Mouse (Mus musculus): ENCODE measurements at regions not wholly inside any gene's neighbourhood (a gene's known extent, or its start where the extent isn't known, plus 50 kb on each side); places are given as distances from the start of the nearest gene placed in this dataset.

DNA sequence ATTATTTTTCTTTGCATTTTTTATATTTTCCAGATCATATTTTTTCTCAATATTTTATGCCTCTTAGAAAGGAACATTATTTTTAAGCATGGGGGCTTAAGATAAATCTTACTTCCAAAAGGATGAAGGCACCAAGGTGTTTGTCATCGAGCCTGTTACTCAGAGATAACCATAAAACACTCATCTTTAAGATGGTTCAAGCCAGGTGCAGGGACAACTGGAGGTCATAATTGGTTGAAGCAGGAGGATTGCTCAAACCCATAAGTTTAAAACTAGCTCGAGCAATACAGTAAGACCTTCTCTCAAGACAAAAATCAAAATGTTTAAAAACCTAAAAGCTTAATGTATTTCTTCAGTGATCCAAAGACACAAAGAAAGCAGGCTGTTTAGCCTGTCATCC, 92.6 kb upstream of the Rreb1 start:
- H3K27ac ChIP-seq, result no peak overlapping the region
- H3K9ac ChIP-seq, result no peak overlapping the region
- no peaks in the 10 kb centered on the region for H3K36me3 ChIP-seq
- no peak overlapping the region for H3K4me3 ChIP-seq (replicated peaks)
- no peaks in the 10 kb centered on the region for H3K27me3 ChIP-seq (replicated peaks)
- 70% methylated on average over 2 of the region's 2 CpGs for WGBS
- no peaks in the 10 kb centered on the region for H3K9me3 ChIP-seq
- no peak overlapping the region for H3K4me2 ChIP-seq (replicated peaks)
- no peak for ATAC-seq
- H3K4me1 ChIP-seq (replicated peaks), result no peaks in the 10 kb centered on the region

DNA sequence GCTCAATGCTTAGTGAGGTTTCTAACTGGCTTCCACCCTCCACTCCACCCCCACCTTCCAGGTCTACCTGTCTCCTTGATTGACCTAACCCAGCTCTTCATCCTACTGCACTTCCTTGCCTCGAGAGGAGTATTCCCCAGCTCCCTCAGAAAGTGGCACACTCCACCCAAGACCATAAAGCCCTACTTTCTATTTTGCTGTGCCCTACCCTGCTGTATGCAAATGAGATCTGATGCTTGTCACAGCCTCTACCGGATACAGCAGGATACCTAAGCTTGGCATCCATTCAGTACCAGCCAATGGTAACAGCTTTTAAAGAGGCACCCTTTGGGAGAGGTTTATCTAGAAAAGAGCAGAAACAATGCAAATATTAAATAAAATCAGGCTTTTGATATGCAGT, 92.1 kb upstream of the Rreb1 start:
- H3K27me3 ChIP-seq (replicated peaks), result no peaks in the 10 kb centered on the region
- no peak overlapping the region for H3K9ac ChIP-seq
- H3K27ac ChIP-seq, result no peak overlapping the region
- WGBS, result 49% methylated on average over 2 of the region's 2 CpGs
- ATAC-seq, result peak; percentile 59; the same call in 1 of the 2 replicates
- H3K4me1 ChIP-seq (replicated peaks), result no peaks in the 10 kb centered on the region
- no peak overlapping the region for H3K4me3 ChIP-seq (replicated peaks)
- H3K4me2 ChIP-seq (replicated peaks), result no peak overlapping the region
- H3K36me3 ChIP-seq, result no peaks in the 10 kb centered on the region
- no peaks in the 10 kb centered on the region for H3K9me3 ChIP-seq

DNA sequence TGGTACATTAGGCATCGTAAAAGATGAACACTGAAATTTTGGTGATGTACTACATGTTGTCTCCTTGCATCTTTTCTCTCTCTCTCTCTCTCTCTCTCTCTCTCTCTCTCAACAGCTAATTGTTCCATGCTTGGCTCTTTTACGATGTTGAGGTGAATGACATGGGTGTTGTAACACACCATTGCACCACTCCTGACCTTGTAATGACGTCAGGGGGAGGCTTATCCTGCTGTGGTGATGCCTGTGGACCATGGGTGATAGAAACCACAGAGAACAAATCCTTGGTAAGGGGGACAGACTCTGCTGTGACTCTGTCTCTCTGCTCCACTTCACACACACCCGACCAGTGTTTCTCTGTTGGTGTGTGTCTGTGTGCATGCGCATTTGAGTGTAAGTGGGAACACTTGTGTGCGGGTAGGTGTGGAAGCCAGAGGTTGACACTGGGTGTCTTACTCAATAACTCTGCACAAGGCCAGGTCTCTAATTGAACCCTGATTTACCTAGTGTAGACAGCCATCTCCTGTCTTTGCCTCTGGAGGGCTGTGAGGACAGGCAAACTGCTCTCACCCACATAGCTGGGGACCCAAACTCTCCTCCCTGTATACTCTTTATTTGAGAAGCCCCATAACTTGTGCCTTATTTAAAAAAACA, 88.9 kb upstream of the Rreb1 start:
- Histone ChIP-seq H3K27ac (no peak overlapping the region), H3K9ac (no peak overlapping the region), H3K4me2 (replicated peaks) (no peak overlapping the region), H3K4me1 (replicated peaks) (no peaks in the 10 kb centered on the region), H3K36me3 (no peaks in the 10 kb centered on the region), H3K4me3 (replicated peaks) (no peak overlapping the region), H3K9me3 (no peaks in the 10 kb centered on the region), H3K27me3 (replicated peaks) (no peaks in the 10 kb centered on the region)
- WGBS, result 81% methylated on average over 6 of the region's 6 CpGs
- ATAC-seq, result no peak

DNA sequence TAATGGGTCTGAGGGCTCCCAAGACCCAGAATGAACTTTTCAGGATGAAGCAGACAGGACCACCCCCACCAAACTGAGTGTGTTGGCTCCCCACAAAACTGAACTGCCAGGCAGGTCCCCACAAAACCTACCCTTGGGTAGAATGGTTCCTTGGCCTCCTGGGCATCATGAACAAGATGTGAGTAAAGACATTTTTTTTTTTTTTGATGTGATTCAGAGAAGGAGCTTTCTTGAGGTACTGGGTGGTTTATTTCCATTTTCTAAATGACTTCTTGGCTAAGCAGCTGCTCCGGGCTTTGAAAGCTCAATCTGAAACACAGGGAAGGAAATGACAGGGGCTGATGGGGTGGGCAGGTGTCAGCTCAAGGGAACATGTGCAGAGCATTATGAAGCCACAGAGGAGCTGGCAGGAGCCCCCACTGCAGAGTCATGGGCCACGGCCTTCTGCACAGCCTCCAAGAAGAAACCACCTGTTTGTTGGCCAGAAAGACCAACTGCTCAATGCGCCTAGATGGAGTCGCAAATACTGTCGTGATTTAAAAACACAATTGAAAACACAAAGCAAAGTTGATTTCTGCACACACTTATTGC, 86.2 kb upstream of the Rreb1 start:
- no peak overlapping the region for H3K4me3 ChIP-seq (replicated peaks)
- no peak overlapping the region for H3K9ac ChIP-seq
- no peak for ATAC-seq
- H3K27me3 ChIP-seq (replicated peaks), result no peaks in the 10 kb centered on the region
- H3K4me1 ChIP-seq (replicated peaks), result no peaks in the 10 kb centered on the region
- no peak overlapping the region for H3K4me2 ChIP-seq (replicated peaks)
- 84% methylated on average over 5 of the region's 5 CpGs for WGBS
- no peak overlapping the region for H3K27ac ChIP-seq
- no peaks in the 10 kb centered on the region for H3K9me3 ChIP-seq
- H3K36me3 ChIP-seq, result no peaks in the 10 kb centered on the region

DNA sequence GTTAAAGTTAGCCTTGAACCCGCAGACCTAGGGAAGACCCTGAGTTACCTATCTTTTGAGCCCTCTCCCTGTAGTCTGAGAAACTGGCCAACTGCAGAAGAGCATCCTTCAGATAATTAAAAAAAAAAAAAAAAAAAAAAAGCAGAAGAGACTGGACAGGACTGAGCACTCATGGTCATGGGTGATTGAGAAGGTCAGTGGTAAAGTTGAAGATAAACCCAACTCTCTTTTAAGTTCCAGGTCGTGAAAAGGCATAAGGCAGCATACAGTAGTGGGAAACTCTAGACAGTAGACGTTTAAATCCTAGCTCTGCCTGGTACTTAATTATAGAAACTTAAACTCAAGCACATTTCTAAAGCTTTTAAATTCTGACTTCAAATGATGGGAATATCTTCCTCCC, 84.6 kb upstream of the Rreb1 start:
- Histone ChIP-seq H3K27me3 (replicated peaks) (no peaks in the 10 kb centered on the region), H3K4me3 (replicated peaks) (no peak overlapping the region), H3K36me3 (no peaks in the 10 kb centered on the region), H3K4me1 (replicated peaks) (no peaks in the 10 kb centered on the region), H3K4me2 (replicated peaks) (no peak overlapping the region), H3K9me3 (no peaks in the 10 kb centered on the region), H3K9ac (no peak overlapping the region), H3K27ac (no peak overlapping the region)
- 86% methylated on average over 3 of the region's 3 CpGs for WGBS
- no peak for ATAC-seq

DNA sequence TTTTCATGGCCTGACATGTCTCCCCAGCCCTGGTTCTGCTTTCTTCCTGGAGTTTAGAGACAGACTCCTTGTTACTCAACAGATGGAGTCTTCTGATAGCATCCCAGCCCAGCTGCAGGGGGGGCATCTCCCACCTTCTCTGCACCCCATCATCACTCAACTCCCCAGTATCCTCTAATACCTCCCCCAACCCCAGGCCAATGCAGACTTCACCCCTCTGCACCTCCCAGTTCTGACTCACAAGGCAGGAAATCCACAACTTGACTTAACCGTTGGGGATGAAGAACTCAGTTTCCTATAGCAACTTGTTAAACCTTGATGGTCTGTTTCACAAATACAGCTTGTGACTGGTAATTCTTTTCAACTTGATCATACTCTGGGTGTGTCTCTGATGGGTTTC, 73.7 kb upstream of the Rreb1 start:
- WGBS, result 63% methylated on average over 1 of the region's 1 CpGs
- Histone ChIP-seq H3K27ac (no peak overlapping the region), H3K9me3 (no peaks in the 10 kb centered on the region), H3K9ac (no peak overlapping the region), H3K36me3 (no peaks in the 10 kb centered on the region), H3K4me1 (replicated peaks) (no peaks in the 10 kb centered on the region), H3K4me2 (replicated peaks) (no peak overlapping the region), H3K4me3 (replicated peaks) (no peak overlapping the region), H3K27me3 (replicated peaks) (no peaks in the 10 kb centered on the region)
- no peak for ATAC-seq

DNA sequence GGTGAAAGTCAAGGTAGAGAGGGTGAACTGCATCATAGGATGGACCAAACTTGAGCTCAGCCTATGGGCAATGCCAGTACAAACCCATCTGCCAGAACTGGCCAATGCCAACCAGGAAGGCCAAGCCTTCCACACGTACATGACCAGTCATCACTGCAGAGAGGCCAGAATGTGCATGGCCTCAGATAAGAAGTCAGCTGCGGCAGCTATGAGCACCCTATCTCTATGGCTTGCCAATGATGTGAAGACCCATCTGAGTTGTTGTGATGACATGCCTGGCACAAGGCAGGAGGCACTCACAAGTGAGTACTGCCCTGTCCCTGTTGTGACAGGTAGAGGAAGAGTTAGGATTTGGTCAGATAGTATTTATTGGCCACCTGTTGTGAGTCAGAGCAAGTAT, 72.7 kb upstream of the Rreb1 start:
- Histone ChIP-seq H3K4me2 (replicated peaks) (no peak overlapping the region), H3K36me3 (no peaks in the 10 kb centered on the region), H3K9ac (no peak overlapping the region), H3K4me3 (replicated peaks) (no peak overlapping the region), H3K27ac (no peak overlapping the region; the same call in 1 of the 2 replicates), H3K9me3 (no peaks in the 10 kb centered on the region), H3K27me3 (replicated peaks) (no peaks in the 10 kb centered on the region), H3K4me1 (replicated peaks) (no peaks in the 10 kb centered on the region)
- WGBS, result 73% methylated on average over 2 of the region's 2 CpGs
- ATAC-seq, result no peak

DNA sequence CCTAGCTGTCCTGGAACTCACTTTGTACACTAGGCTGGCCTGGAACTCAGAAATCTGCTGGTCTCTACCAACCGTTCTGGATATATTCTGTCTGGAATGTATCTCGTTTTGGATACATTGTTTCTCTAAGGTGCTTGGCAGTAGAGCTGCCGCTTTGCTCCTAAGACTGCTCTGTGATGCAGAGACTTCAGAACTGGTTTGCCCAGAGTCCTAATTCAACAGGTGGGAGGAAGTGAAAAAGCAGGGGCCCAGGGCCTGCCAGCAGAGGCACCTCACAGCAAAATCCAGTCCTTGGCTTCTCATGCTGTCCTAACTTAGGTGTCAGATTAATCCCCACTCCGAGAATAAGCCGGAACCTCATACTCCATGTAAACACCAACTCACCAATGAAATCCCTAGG, 67.3 kb upstream of the Rreb1 start:
- H3K4me3 ChIP-seq (replicated peaks), result no peak overlapping the region
- no peaks in the 10 kb centered on the region for H3K36me3 ChIP-seq
- no peak overlapping the region for H3K9ac ChIP-seq
- no peak for ATAC-seq
- H3K4me2 ChIP-seq (replicated peaks), result no peak overlapping the region
- H3K4me1 ChIP-seq (replicated peaks), result peaks cover 10% of the 10 kb centered on the region; the same call in 1 of the 2 replicates
- no peaks in the 10 kb centered on the region for H3K27me3 ChIP-seq (replicated peaks)
- no peaks in the 10 kb centered on the region for H3K9me3 ChIP-seq
- H3K27ac ChIP-seq, result no peak overlapping the region
- 74% methylated on average over 5 of the region's 5 CpGs for WGBS

DNA sequence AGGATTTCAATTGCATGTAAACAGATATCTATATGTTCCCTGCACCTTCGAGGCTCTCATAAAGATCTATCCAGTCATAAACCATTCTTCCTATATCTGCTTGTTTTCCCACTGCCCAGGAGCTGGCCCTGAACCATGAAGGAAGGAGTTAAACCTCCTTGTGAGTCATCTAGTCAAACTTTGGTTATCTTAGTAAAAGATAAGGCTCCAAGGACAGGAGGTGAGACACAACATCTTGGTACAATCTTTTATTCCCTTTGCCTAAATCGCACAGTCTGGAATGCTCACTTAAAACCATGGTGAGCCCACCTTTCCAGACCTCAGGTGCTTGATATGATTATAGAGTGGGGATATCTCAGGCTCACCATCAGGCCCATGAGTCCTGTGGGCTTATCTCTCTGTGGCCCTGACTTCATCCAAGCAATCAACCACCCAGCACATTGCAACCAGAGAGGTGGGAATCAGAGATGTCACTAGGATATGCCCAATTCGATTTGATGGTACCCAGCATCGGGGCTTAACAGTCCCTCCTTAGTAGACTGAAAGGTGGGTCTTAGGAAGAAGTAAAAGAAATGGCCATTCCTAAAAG, 65.2 kb upstream of the Rreb1 start:
- H3K4me1 ChIP-seq (replicated peaks), result peaks cover 10% of the 10 kb centered on the region
- no peaks in the 10 kb centered on the region for H3K27me3 ChIP-seq (replicated peaks)

DNA sequence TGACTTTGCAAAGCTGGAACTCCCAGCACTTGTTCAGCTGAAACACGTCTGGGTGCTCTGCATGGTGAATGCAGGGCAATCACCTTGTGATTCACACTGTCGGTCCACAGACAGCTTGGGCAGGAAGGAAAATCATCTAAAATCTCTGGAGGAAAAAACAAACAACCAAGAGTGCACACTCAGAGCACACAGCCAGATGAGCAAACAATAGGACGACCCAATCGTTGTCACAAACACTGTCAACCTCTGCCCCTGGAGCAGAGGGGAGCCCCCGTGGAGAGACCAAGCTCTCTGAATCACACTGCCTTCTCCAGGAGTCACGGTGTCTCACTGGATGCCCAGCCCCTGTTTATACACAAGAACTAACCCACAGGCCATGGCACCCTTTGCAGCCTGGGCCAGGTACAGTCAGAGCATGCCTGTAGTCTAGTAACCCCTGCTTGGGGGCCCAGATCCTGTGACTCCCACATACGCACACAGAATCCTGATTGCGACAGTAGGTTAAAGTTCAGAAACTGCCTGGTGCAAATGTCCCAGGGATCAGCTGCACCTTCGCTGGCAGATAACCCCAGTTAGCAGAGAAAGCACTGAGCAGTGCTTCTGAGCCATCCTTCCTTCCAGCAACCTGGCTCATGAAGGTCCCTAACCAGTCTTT, 63.0 kb upstream of the Rreb1 start:
- WGBS, result 35% methylated on average over 9 of the region's 9 CpGs
- H3K4me2 ChIP-seq (replicated peaks), result 0 out of 2 replicates have a peak overlapping the region, but pooled peaks have one; percentile 9
- peak overlapping the region; percentile 79 for H3K27ac ChIP-seq
- H3K9ac ChIP-seq, result no peak overlapping the region
- H3K9me3 ChIP-seq, result no peaks in the 10 kb centered on the region
- no peaks in the 10 kb centered on the region for H3K36me3 ChIP-seq
- H3K27me3 ChIP-seq (replicated peaks), result no peaks in the 10 kb centered on the region
- H3K4me1 ChIP-seq (replicated peaks), result peaks cover 10% of the 10 kb centered on the region
- peak; percentile 89 for ATAC-seq
- H3K4me3 ChIP-seq (replicated peaks), result no peak overlapping the region

More for the DNA sequence above, 65.2 kb upstream of the Rreb1 start:
- H3K27ac ChIP-seq, result 0 out of 2 replicates have a peak overlapping the region, but pooled peaks have one; percentile 19
- H3K36me3 ChIP-seq, result no peaks in the 10 kb centered on the region
- no peak overlapping the region for H3K4me2 ChIP-seq (replicated peaks)
- peak; percentile 52 for ATAC-seq
- no peak overlapping the region for H3K4me3 ChIP-seq (replicated peaks)
- H3K9ac ChIP-seq, result no peak overlapping the region
- H3K9me3 ChIP-seq, result no peaks in the 10 kb centered on the region
- WGBS, result 57% methylated on average over 4 of the region's 4 CpGs

DNA sequence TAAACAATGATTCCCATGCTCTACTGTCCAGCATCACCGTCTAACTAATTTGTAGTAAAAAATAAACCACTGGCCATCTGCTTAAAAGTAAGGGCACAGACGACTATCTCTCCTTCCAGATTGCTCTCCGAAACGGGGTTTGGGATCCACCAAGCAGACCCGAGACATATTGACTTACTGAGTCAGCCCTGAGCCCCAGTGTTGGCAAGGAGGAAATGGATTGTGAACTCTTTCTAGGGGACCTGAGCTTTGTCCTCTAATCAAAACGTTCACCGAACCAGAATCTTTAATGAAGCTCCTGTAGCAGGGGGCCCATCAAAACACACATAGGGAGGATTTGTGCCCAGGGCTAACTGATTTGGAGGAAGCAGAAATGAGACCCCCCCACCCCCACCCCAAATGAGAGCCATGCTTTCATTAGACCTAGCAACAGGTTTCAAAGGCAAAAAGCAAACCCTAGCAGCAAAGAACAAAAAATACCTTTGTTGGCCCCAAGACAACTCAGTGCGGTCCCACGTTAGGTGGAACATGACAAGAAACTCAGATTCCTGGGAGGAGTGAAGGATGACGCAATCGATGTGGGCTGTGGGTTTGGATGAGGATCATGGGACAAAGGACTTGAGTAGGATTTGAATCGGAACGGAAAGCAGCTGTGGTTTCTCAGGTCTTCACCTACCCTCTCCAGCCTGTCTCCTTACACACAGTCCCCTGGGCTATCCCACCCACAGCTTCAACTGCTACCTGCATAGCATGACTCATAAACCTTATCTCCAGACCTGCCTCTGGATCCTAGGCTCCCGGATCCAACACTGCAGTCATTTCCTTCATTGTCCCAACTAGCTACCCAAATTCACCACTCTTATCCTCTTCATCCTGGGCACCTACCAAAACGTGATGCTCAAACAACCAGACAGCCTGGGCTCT, 62.2 kb upstream of the Rreb1 start:
- H3K27ac ChIP-seq, result peak overlapping the region; percentile 79
- WGBS, result 63% methylated on average over 15 of the region's 15 CpGs
- no peaks in the 10 kb centered on the region for H3K9me3 ChIP-seq
- ATAC-seq, result peak; percentile 65
- H3K4me1 ChIP-seq (replicated peaks), result peaks cover 10% of the 10 kb centered on the region
- H3K27me3 ChIP-seq (replicated peaks), result no peaks in the 10 kb centered on the region
- 0 out of 2 replicates have a peak overlapping the region, but pooled peaks have one; percentile 9 for H3K4me2 ChIP-seq (replicated peaks)
- no peak overlapping the region for H3K9ac ChIP-seq
- H3K36me3 ChIP-seq, result no peaks in the 10 kb centered on the region
- no peak overlapping the region for H3K4me3 ChIP-seq (replicated peaks)

DNA sequence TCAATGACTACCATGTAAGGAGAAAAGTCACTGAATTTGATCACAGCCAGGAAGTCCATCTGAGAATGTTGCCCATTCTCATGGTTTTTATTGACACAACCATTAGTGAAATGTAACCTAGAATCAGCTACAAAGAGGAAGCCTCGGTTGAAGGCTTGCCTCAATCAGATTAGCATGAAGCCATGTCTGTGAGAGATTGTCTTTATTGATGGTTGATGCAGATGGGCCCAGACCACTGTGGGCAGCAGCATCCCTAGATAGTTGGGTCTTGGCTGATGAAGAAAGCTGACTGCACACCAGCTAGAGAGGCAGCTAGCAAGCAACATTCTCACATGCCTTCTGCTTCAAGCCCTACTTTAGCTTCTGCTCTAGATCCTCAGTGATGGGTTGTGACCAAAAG, 60.4 kb upstream of the Rreb1 start:
- Histone ChIP-seq H3K27me3 (replicated peaks) (no peaks in the 10 kb centered on the region), H3K27ac (no peak overlapping the region), H3K9ac (no peak overlapping the region), H3K4me3 (replicated peaks) (no peak overlapping the region), H3K36me3 (no peaks in the 10 kb centered on the region), H3K9me3 (no peaks in the 10 kb centered on the region), H3K4me2 (replicated peaks) (no peak overlapping the region), H3K4me1 (replicated peaks) (peaks cover 10% of the 10 kb centered on the region)
- 90% methylated on average over 1 of the region's 1 CpGs for WGBS
- no peak for ATAC-seq

Measured in intestine, embryonic 15.5 days (tissue).